Mouse (Mus musculus): ENCODE data around the gene Tnnt2. TPM values are rescaled to one million over a fixed set of nuclear protein-coding genes. Genes with fewer than 3 reads are reported as not detected.

Tnnt2 gene
- polyA plus RNA-seq, 1 experiment, result 16.2 TPM

GRCm38 (mm10) chr1:135852044-135852756 lies 16.0 kb downstream of the Tnnt2 start:
- no peak for TF ChIP-seq POLR2A (IDR thresholded peaks at IDR 0.05; ENCODE audit: extremely low read depth, insufficient read depth, low read length)
- TF ChIP-seq CTCF (IDR thresholded peaks at IDR 0.05; ENCODE audit: extremely low read depth, insufficient read depth, low read length), result no peak
- no peak overlapping the region for H3K27ac ChIP-seq (ENCODE audit: insufficient read depth, low read length)
- H3K4me3 ChIP-seq (ENCODE audit: insufficient read depth, low read length), result no peak overlapping the region
- H3K4me1 ChIP-seq (ENCODE audit: control insufficient read depth, insufficient read depth, low read length), result no peaks in the 10 kb centered on the region

GRCm38 (mm10) chr1:135853200-135853599 lies 17.0 kb downstream of the Tnnt2 start:
- no peak overlapping the region for H3K4me3 ChIP-seq (ENCODE audit: insufficient read depth, low read length)
- H3K27ac ChIP-seq (ENCODE audit: insufficient read depth, low read length), result no peak overlapping the region
- no peaks in the 10 kb centered on the region for H3K4me1 ChIP-seq (ENCODE audit: control insufficient read depth, insufficient read depth, low read length)
- TF ChIP-seq CTCF (IDR thresholded peaks at IDR 0.05; ENCODE audit: extremely low read depth, insufficient read depth, low read length), result no peak
- TF ChIP-seq POLR2A (IDR thresholded peaks at IDR 0.05; ENCODE audit: extremely low read depth, insufficient read depth, low read length), result no peak

GRCm38 (mm10) chr1:135854591-135855343 lies 18.6 kb downstream of the Tnnt2 start:
- TF ChIP-seq CTCF (IDR thresholded peaks at IDR 0.05; ENCODE audit: extremely low read depth, insufficient read depth, low read length) (no peak), POLR2A (IDR thresholded peaks at IDR 0.05; ENCODE audit: extremely low read depth, insufficient read depth, low read length) (no peak)
- Histone ChIP-seq H3K4me1 (ENCODE audit: control insufficient read depth, insufficient read depth, low read length) (no peaks in the 10 kb centered on the region), H3K4me3 (ENCODE audit: insufficient read depth, low read length) (no peak overlapping the region), H3K27ac (ENCODE audit: insufficient read depth, low read length) (no peak overlapping the region)

GRCm38 (mm10) chr1:135855344-135855687 lies 19.2 kb downstream of the Tnnt2 start:
- H3K4me1 ChIP-seq (ENCODE audit: control insufficient read depth, insufficient read depth, low read length), result no peaks in the 10 kb centered on the region
- H3K27ac ChIP-seq (ENCODE audit: insufficient read depth, low read length), result no peak overlapping the region
- H3K4me3 ChIP-seq (ENCODE audit: insufficient read depth, low read length), result no peak overlapping the region
- TF ChIP-seq POLR2A (IDR thresholded peaks at IDR 0.05; ENCODE audit: extremely low read depth, insufficient read depth, low read length) (no peak), CTCF (IDR thresholded peaks at IDR 0.05; ENCODE audit: extremely low read depth, insufficient read depth, low read length) (no peak)

GRCm38 (mm10) chr1:135856070-135856469 lies 19.9 kb downstream of the Tnnt2 start:
- no peak for TF ChIP-seq POLR2A (IDR thresholded peaks at IDR 0.05; ENCODE audit: extremely low read depth, insufficient read depth, low read length)
- no peak for TF ChIP-seq CTCF (IDR thresholded peaks at IDR 0.05; ENCODE audit: extremely low read depth, insufficient read depth, low read length)
- no peak overlapping the region for H3K4me3 ChIP-seq (ENCODE audit: insufficient read depth, low read length)
- no peak overlapping the region for H3K27ac ChIP-seq (ENCODE audit: insufficient read depth, low read length)
- no peaks in the 10 kb centered on the region for H3K4me1 ChIP-seq (ENCODE audit: control insufficient read depth, insufficient read depth, low read length)

- TF ChIP-seq CTCF (IDR thresholded peaks at IDR 0.05; ENCODE audit: extremely low read depth, insufficient read depth, low read length), result no peak
- H3K4me3 ChIP-seq (ENCODE audit: insufficient read depth, low read length), result no peak overlapping the region
- no peaks in the 10 kb centered on the region for H3K4me1 ChIP-seq (ENCODE audit: control insufficient read depth, insufficient read depth, low read length)
- H3K27ac ChIP-seq (ENCODE audit: insufficient read depth, low read length), result no peak overlapping the region
Measured at GRCm38 (mm10) chr1:135857137-135857775, 21.1 kb downstream of the Tnnt2 start.

GRCm38 (mm10) chr1:135858533-135858932 lies 22.4 kb downstream of the Tnnt2 start:
- no peak overlapping the region for H3K27ac ChIP-seq (ENCODE audit: insufficient read depth, low read length)
- H3K4me1 ChIP-seq (ENCODE audit: control insufficient read depth, insufficient read depth, low read length), result no peaks in the 10 kb centered on the region
- H3K4me3 ChIP-seq (ENCODE audit: insufficient read depth, low read length), result no peak overlapping the region
- TF ChIP-seq POLR2A (IDR thresholded peaks at IDR 0.05; ENCODE audit: extremely low read depth, insufficient read depth, low read length) (no peak), CTCF (IDR thresholded peaks at IDR 0.05; ENCODE audit: extremely low read depth, insufficient read depth, low read length) (no peak)

- no peak overlapping the region for H3K27ac ChIP-seq (ENCODE audit: insufficient read depth, low read length)
- TF ChIP-seq POLR2A (IDR thresholded peaks at IDR 0.05; ENCODE audit: extremely low read depth, insufficient read depth, low read length) (no peak), CTCF (IDR thresholded peaks at IDR 0.05; ENCODE audit: extremely low read depth, insufficient read depth, low read length) (no peak)
- no peak overlapping the region for H3K4me3 ChIP-seq (ENCODE audit: insufficient read depth, low read length)
- no peaks in the 10 kb centered on the region for H3K4me1 ChIP-seq (ENCODE audit: control insufficient read depth, insufficient read depth, low read length)
Measured at GRCm38 (mm10) chr1:135861091-135861490, 24.9 kb downstream of the Tnnt2 start.

GRCm38 (mm10) chr1:135861980-135862552 lies 25.9 kb downstream of the Tnnt2 start:
- no peak for TF ChIP-seq POLR2A (IDR thresholded peaks at IDR 0.05; ENCODE audit: extremely low read depth, insufficient read depth, low read length)
- TF ChIP-seq CTCF (IDR thresholded peaks at IDR 0.05; ENCODE audit: extremely low read depth, insufficient read depth, low read length), result no peak
- H3K4me3 ChIP-seq (ENCODE audit: insufficient read depth, low read length), result no peak overlapping the region
- H3K4me1 ChIP-seq (ENCODE audit: control insufficient read depth, insufficient read depth, low read length), result no peaks in the 10 kb centered on the region
- H3K27ac ChIP-seq (ENCODE audit: insufficient read depth, low read length), result no peak overlapping the region
